Mouse (Mus musculus): ENCODE results near the gene Usp8. TPM values are rescaled to one million over a fixed set of nuclear protein-coding genes. Genes with fewer than 3 reads are reported as not detected.

Usp8 gene
- polyA plus RNA-seq (2014; fragmentation: Nextera tagmentation; extraction: Ambion mirVana), result 37.8 and 47.8 TPM in 2 replicates

GRCm38 (mm10) chr2:126706759-126707437 is at the start of gene Usp8:
Usp8 (plus strand) TSS chr2:126707328.
- 0 out of 2 replicates have a peak, but pooled peaks cover 3% of the 10 kb centered on the region for H3K27me3 ChIP-seq (ENCODE audit: control insufficient read depth, insufficient read depth, low read length)
- peak within 1 kb of the TSS; percentile 44 for H3K4me2 ChIP-seq (replicated peaks; ENCODE audit: low read depth, low read length)
- H3K4me3 ChIP-seq (ENCODE audit: low read depth, low read length), result peak within 1 kb of the TSS; percentile 61
- ATAC-seq (ENCODE audit: low FRiP score) (peak; percentile 100), DNase-seq (ENCODE audit: low spot score) (peak; percentile 99)
- whole genome bisulfite sequencing, result 3% methylated on average over 47 of the region's 47 CpGs
- no peaks in the 10 kb centered on the region for H3K36me3 ChIP-seq (ENCODE audit: control insufficient read depth, insufficient read depth, low read length)
- H3K9ac ChIP-seq (ENCODE audit: low read depth, low read length), result peak within 1 kb of the TSS; percentile 72
- no peaks in the 10 kb centered on the region for H3K9me3 ChIP-seq (ENCODE audit: control insufficient read depth, low read length)
- no peaks in the 10 kb centered on the region for H3K4me1 ChIP-seq (replicated peaks; ENCODE audit: control insufficient read depth, insufficient read depth, low read length)
- H3K27ac ChIP-seq (ENCODE audit: low read depth, low read length), result peak within 1 kb of the TSS; percentile 32; the same call in 1 of the 2 replicates

DNA sequence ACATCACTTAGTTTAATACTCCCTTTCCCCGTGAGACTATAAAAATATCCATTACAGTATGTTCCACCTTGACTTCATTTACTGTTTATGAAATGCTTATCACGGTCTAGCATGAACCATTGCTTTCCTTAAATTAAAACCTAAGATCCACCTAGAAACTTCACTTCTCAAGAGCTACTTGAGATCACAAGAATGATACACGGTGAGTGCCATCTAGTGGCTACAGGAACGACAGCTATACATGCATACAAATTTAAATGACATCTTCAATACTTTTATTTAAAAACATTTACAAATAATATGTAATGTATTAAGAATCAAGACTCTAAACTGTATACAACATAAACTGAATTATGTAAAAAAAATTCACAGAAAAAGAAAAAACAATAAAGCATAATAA is 43.6 kb upstream of the Usp8 start:
- H3K4me1 ChIP-seq (replicated peaks; ENCODE audit: control insufficient read depth, insufficient read depth, low read length), result no peaks in the 10 kb centered on the region
- no peak overlapping the region for H3K9ac ChIP-seq (ENCODE audit: low read depth, low read length)
- H3K27ac ChIP-seq (ENCODE audit: low read depth, low read length), result no peak overlapping the region
- ATAC-seq (ENCODE audit: low FRiP score), result no peak
- H3K9me3 ChIP-seq (ENCODE audit: control insufficient read depth, low read length), result no peaks in the 10 kb centered on the region
- WGBS, result 72% methylated on average over 4 of the region's 4 CpGs
- no peak overlapping the region for H3K4me2 ChIP-seq (replicated peaks; ENCODE audit: low read depth, low read length)
- no peak overlapping the region for H3K4me3 ChIP-seq (ENCODE audit: low read depth, low read length)
- peak; percentile 25 for DNase-seq (ENCODE audit: low spot score)
- H3K36me3 ChIP-seq (ENCODE audit: control insufficient read depth, insufficient read depth, low read length), result no peaks in the 10 kb centered on the region
- no peaks in the 10 kb centered on the region for H3K27me3 ChIP-seq (ENCODE audit: control insufficient read depth, insufficient read depth, low read length)

- H3K36me3 ChIP-seq (ENCODE audit: control insufficient read depth, insufficient read depth, low read length), result no peaks in the 10 kb centered on the region
- no peaks in the 10 kb centered on the region for H3K4me1 ChIP-seq (replicated peaks; ENCODE audit: control insufficient read depth, insufficient read depth, low read length)
- no peaks in the 10 kb centered on the region for H3K9me3 ChIP-seq (ENCODE audit: control insufficient read depth, low read length)
- H3K4me3 ChIP-seq (ENCODE audit: low read depth, low read length), result no peak overlapping the region
- H3K4me2 ChIP-seq (replicated peaks; ENCODE audit: low read depth, low read length), result no peak overlapping the region
- ATAC-seq (ENCODE audit: low FRiP score) (no peak), DNase-seq (ENCODE audit: low spot score) (no peak)
- no peak overlapping the region for H3K27ac ChIP-seq (ENCODE audit: low read depth, low read length)
- WGBS, result 94% methylated on average over 3 of the region's 3 CpGs
- no peaks in the 10 kb centered on the region for H3K27me3 ChIP-seq (ENCODE audit: control insufficient read depth, insufficient read depth, low read length)
- H3K9ac ChIP-seq (ENCODE audit: low read depth, low read length), result no peak overlapping the region
Observed at GRCm38 (mm10) chr2:126665984-126666383, 41.1 kb upstream of the Usp8 start.

DNA sequence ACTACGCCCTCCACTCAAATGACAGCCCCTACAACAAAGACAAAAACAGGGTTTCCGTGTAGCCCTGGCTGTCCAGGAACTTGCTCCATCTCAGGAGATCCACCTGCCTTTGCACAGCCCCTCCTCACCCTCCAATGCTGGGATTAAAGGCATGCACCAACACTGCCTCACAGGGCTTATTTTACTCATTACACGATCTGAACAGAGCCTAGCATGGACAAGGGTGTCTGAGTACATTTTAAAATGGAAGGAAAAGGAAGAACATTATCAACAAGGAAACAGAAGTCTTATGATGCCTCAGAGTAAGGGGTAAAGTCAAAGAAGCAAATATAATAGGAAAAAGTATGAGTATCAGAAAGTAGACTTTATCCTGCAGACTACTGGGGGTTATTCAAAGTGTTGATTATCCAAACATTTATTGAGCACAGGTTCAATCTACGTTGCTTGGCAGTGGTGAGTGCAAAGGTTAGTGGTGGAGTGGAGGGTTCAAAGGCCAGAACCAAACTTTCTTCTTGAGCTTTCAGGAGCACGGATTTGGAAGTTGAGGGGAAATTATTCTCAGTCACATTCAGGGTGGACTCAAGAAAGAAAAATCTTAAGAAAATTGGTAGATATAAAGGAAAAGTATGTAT is 38.4 kb upstream of the Usp8 start:
- ATAC-seq (ENCODE audit: low FRiP score) (no peak), DNase-seq (ENCODE audit: low spot score) (no peak)
- H3K27ac ChIP-seq (ENCODE audit: low read depth, low read length), result no peak overlapping the region
- no peak overlapping the region for H3K4me2 ChIP-seq (replicated peaks; ENCODE audit: low read depth, low read length)
- no peaks in the 10 kb centered on the region for H3K36me3 ChIP-seq (ENCODE audit: control insufficient read depth, insufficient read depth, low read length)
- H3K27me3 ChIP-seq (ENCODE audit: control insufficient read depth, insufficient read depth, low read length), result no peaks in the 10 kb centered on the region
- no peak overlapping the region for H3K4me3 ChIP-seq (ENCODE audit: low read depth, low read length)
- no peaks in the 10 kb centered on the region; the same call in 1 of the 2 replicates for H3K4me1 ChIP-seq (replicated peaks; ENCODE audit: control insufficient read depth, insufficient read depth, low read length)
- WGBS, result 92% methylated on average over 5 of the region's 5 CpGs
- no peaks in the 10 kb centered on the region for H3K9me3 ChIP-seq (ENCODE audit: control insufficient read depth, low read length)
- H3K9ac ChIP-seq (ENCODE audit: low read depth, low read length), result no peak overlapping the region

- H3K4me2 ChIP-seq (replicated peaks; ENCODE audit: low read depth, low read length), result peak overlapping the region; percentile 61
- WGBS, result 71% methylated on average over 13 of the region's 13 CpGs
- ATAC-seq (ENCODE audit: low FRiP score) (no peak), DNase-seq (ENCODE audit: low spot score) (no peak)
- no peak overlapping the region for H3K27ac ChIP-seq (ENCODE audit: low read depth, low read length)
- peak overlapping the region; percentile 97 for H3K4me3 ChIP-seq (ENCODE audit: low read depth, low read length)
- H3K4me1 ChIP-seq (replicated peaks; ENCODE audit: control insufficient read depth, insufficient read depth, low read length), result no peaks in the 10 kb centered on the region; the same call in 1 of the 2 replicates
- H3K27me3 ChIP-seq (ENCODE audit: control insufficient read depth, insufficient read depth, low read length), result no peaks in the 10 kb centered on the region
- H3K36me3 ChIP-seq (ENCODE audit: control insufficient read depth, insufficient read depth, low read length), result no peaks in the 10 kb centered on the region
- H3K9me3 ChIP-seq (ENCODE audit: control insufficient read depth, low read length), result no peaks in the 10 kb centered on the region
- peak overlapping the region; percentile 93 for H3K9ac ChIP-seq (ENCODE audit: low read depth, low read length)
Observed at GRCm38 (mm10) chr2:126673317-126674242, 33.5 kb upstream of the Usp8 start.

DNA sequence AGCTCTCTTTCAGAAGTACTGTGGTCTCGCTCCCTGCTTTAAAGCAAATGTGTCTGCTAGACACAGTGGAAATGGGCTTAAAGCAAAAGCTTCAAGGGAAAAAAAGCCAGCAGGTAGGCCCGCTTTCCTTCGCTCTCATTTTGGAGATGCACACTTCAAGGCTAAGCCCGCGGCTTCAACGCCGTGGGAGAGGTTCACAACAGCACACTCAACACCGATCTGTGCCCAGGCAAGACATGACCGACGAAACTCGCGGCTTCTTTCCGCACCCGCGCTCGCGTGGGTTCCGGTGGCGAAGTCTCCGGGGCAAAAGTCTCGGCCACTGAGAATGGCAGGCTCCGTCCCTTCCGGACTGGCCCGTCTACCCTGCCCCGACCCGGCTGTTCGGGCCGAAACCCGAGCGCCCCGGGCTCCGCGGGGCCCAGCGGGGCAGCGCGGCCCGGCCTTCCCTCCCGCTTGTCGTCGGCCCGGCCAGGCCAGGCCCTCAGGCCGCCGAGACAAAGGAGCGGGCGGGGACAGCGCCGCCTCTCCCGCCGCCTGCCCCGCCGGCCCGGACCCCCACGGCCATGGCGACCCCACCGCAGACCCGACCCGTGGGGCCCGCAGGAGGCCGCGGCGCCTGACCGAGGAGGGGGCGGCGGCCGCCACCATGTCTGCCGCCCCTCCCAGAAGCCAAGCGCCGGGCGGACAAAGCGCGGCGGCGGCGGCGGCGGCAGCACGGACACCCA is 32.5 kb upstream of the Usp8 start:
- Histone ChIP-seq H3K27ac (ENCODE audit: low read depth, low read length) (peak overlapping the region; percentile 96), H3K4me2 (replicated peaks; ENCODE audit: low read depth, low read length) (peak overlapping the region; percentile 61), H3K9me3 (ENCODE audit: control insufficient read depth, low read length) (no peaks in the 10 kb centered on the region), H3K9ac (ENCODE audit: low read depth, low read length) (peak overlapping the region; percentile 93), H3K36me3 (ENCODE audit: control insufficient read depth, insufficient read depth, low read length) (no peaks in the 10 kb centered on the region), H3K4me1 (replicated peaks; ENCODE audit: control insufficient read depth, insufficient read depth, low read length) (no peaks in the 10 kb centered on the region; the same call in 1 of the 2 replicates), H3K27me3 (ENCODE audit: control insufficient read depth, insufficient read depth, low read length) (no peaks in the 10 kb centered on the region), H3K4me3 (ENCODE audit: low read depth, low read length) (peak overlapping the region; percentile 97)
- WGBS, result under 1% methylated on average over 50 of the region's 77 CpGs
- peak; percentile 76 for ATAC-seq (ENCODE audit: low FRiP score)
- DNase-seq (ENCODE audit: low spot score), result peak; percentile 71

DNA sequence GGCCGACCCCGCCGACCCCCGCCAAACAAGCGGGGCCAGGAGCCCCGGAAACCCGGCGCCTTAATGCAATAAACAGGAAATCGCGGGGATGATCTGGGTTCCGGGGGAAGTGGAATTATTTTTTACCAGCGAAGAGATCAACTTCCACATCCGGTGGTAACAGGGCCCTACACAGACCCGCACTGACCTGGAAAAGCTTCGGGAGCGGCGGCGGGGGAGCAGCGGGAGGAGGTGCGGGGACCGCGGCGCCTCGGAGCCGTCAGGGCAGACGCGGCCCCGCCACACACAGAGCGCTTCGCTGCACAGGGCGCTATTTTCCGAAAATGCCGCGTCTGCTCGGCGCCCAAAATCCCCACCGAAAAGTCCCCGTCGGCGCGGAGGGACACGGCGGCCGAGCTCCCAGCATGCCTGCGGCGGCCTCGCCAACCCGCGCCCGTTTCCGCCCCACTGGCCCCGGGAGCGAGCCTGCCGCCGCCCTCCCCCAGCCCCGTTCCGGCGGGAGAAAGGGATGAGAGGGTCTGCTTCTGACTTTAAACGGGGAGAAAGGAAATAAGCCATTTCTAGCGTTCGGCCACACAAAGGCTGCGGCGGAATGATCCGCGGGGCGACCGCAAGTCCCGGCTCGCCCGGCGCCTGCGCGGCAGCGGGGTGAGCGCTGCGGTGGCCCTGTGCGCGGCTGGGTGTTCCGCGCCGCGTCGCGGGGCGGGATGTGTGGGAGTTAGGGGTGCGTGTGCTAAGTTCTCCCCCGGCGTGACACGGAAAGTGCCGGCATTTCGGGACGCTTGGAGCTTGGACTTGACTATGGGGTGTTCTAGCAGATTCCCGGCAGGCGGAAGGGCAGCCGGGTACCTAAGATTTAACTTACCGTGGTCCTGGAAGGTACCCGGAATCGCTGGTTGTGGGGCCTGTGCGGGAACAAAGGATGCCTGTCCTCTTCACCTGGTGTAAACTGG is 31.7 kb upstream of the Usp8 start:
- peak overlapping the region; percentile 96 for H3K27ac ChIP-seq (ENCODE audit: low read depth, low read length)
- no peaks in the 10 kb centered on the region; the same call in 1 of the 2 replicates for H3K4me1 ChIP-seq (replicated peaks; ENCODE audit: control insufficient read depth, insufficient read depth, low read length)
- no peaks in the 10 kb centered on the region for H3K9me3 ChIP-seq (ENCODE audit: control insufficient read depth, low read length)
- under 1% methylated on average over 89 of the region's 99 CpGs for WGBS
- peak; percentile 91 for DNase-seq (ENCODE audit: low spot score)
- ATAC-seq (ENCODE audit: low FRiP score), result peak; percentile 94
- peak overlapping the region; percentile 72 for H3K4me2 ChIP-seq (replicated peaks; ENCODE audit: low read depth, low read length)
- H3K9ac ChIP-seq (ENCODE audit: low read depth, low read length), result peak overlapping the region; percentile 93
- H3K4me3 ChIP-seq (ENCODE audit: low read depth, low read length), result peak overlapping the region; percentile 97
- no peaks in the 10 kb centered on the region for H3K27me3 ChIP-seq (ENCODE audit: control insufficient read depth, insufficient read depth, low read length)
- H3K36me3 ChIP-seq (ENCODE audit: control insufficient read depth, insufficient read depth, low read length), result no peaks in the 10 kb centered on the region

Measured in hindbrain, embryonic 11.5 days (tissue).